Mouse (Mus musculus): Measurements from ENCODE around the gene Lactbl1.

The Lactbl1 gene

DNA sequence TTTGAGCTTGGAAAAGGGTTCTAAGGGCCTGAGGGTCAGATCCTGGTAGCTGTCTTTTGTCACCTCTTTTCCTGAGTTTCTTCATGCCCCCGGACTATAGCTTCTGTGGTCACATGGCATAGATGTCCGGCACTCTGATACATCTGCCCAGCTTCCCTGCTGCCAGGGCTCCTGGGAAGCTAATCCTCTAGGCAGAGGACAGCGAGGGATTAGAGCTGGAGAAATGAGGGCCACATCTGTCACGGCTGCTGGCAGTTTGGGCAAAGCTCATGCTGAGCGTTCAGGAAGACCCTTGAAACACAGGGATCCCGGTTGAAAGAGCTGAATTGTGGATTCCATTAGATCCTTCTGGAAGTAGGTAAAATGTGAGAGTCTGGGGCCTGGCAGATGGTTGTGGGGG lies at the start of gene Lactbl1:
Gene Lactbl1 (plus strand): TSS at position 234 of the 400 bp plus-strand sequence.
- DNase-seq (ENCODE audit: low spot score in 2 of 2): no peak

DNA sequence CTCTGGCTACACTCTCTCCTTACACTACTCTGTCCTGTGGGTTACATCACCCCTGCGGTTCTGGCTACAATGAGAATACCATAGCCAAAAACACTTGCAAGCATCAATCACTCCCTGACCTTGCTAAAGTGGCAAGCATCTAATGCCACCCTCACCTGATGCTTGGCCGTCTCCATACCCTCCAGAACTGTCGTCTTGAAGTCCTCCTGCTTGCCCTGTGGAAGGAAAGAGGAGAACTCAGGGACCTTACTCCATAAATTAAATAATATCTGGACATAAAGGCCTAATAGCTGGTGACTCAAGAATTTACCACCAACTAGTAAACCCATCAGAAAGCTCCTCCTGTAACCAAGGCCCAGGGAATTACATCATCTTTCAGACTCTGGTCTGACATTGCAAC lies 40.5 kb upstream of the Lactbl1 start:
- no peak for DNase-seq (ENCODE audit: low spot score in 2 of 2)

DNA sequence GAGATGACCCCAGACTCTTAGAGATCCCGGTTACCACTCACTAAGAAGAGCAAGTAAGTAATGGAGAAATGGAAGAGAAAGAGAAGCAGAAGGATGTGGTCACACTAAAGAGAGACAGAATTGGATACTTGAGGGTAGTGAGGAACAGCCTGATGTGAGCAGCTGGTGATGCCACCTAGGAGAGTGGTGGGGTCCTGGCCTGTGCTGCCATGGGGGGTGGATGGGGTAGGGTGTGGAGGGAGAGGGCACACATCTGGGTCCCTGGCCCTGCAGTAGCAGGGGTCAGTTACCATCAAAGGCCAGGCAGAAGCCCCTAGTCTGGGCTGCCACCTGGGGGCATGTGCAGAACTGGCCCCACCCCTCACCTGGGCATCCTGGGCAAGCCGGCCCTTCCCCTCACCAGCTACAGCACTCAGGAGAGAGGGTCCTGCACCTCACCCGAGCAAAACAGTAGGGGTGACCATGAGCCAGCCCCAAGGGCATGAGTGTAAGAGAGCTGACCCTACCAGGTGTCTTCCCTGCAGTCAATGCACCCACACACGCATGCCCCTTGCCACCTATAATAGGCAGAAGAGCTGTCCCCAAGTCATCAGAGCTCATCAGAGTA lies 35.1 kb upstream of the Lactbl1 start:
- DNase-seq (ENCODE audit: low spot score in 2 of 2): no peak

DNA sequence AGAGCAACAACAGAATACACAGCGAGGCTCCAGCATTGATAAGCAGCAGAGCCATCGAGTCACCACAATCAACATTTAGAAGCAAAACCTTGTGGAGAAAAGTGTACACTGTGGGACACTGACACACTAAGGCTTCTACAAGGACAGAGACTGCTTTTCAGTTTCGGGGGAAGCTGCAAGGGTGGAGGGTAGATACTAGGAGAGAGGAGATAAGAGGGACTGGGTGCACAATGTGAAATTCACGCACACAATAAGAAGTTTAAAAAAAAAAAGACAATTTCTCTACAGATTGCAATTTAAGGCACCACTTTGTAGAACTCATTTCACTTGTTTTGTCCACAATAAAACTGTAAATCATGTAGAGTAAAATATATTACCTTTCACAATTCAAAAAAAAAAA lies 34.4 kb upstream of the Lactbl1 start:
- DNase-seq (ENCODE audit: low spot score in 2 of 2): no peak

DNA sequence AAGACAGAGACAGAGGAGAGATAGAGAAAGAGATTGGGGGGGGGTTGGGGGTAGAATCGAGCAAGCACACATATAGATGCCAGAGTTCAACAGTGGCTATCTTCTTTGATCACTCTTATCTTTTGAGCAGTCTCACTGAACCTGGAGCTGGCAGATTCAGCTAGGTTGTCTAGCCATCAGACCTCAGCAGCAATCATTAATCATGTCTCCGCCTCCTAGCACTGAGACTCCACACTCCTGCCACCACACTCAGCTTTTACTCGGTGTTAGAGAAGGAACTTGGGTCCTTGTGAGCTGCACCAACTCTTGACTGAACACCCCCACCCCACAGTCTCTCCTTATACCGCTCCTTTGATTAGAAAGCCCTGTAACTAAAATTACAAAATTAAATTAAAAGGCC lies 30.3 kb upstream of the Lactbl1 start:
- no peak for DNase-seq (ENCODE audit: low spot score in 2 of 2)

DNA sequence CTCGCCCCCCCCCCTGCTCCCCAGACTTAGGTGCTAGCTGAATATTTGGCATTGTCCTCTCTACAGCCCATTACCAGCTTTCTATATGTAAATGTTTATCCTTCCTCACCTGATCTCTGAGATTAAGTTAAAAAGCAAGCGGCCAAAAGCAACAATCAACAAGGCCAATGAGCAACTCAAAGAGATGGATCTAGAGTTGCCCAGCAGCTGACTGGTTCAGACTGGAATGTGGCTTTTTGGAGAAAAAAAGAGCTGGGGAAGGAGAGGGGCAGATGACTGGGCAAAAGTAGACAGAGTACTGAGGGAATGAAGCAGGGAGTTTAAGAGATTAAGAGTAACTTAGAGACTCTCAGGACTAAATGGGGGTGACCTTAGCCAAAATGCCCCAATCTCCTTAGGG lies 28.4 kb upstream of the Lactbl1 start:
- no peak for DNase-seq (ENCODE audit: low spot score in 2 of 2)

DNA sequence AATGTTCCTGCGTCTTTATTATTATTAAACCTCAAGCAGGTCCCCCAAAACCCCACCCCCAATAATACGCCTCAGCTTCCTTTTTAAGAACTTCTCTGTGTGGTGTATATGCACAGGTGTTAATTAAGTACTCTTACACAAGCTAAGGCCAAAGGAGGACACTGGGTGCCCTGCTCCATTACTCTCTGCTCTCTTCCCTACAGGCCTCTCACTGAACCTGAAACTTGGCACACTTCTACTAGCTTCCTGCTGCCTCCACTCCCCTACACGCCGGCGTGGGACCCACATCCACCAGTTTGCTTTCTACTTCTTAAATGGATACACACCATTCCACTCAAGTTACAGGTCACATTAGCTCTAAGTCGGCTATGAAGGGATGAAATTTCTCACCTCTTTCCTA lies 27.2 kb upstream of the Lactbl1 start:
- no peak for DNase-seq (ENCODE audit: low spot score in 2 of 2)

DNA sequence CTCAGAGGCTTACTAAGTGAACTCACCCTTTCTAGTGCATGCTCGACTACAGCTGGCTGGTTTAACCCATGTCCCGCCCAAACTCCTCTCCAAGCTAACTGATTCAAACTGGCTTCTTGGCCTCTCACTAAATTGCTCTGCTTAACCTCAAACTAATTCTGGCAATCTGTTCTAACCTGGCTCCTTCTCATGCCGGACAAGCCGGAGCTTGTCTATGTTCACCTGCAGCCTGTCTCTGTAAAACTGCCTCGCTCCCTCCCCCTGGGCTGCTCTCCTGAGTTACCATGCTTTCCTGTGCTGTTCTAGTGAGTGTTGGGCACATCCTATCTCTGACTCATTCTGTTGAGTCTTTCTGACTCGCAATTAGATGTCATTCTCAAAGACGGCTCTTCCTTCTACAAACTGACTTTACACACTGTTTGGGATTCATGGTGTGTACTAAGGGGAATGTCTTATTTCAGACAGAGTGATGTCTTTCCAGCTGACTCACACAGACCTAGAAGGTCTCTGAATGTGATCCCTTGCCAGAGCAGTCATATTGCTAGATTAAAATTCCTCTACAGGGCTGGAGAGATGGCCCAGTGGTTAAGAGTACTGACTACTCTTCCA lies 24.0 kb upstream of the Lactbl1 start:
- no peak for DNase-seq (ENCODE audit: low spot score in 2 of 2)

DNA sequence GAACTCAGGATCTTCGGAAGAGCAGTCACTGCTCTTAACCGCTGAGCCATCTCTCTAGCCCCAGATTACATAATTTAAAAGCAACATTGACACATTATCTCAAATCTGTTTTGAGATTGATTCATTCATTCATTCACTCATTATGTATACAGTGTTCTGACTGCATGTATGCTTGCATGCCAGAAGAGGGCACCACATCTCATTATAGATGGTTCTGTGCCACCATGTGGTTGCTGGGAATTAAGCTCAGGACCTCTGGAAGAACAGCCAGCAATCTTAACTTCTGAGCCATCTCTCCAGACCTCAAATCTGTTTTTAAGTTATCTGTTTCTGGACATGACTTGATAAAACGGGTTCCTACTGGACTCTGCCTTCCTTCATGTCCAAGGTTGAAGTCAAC lies 22.6 kb upstream of the Lactbl1 start:
- DNase-seq (ENCODE audit: low spot score in 2 of 2): no peak

DNA sequence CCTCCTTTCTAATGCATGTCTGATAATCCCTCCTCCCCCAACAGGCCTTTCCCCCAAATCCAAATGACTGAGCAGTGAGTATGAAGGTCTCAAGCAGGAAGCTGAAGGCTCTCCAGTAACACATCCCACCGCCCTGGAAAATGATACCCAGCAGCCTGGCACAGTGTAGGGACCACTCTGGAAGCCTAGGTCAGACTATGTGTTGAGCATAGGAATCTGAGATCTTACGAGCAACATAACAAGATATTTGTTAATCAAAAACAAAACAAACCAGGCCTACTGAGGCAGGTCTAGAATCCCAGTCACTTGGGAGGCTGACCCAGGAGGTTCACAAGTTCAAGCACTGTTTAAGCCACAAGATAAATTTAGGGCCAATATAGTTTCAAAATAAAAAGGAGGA lies 21.9 kb upstream of the Lactbl1 start:
- DNase-seq (ENCODE audit: low spot score in 2 of 2): no peak

DNA sequence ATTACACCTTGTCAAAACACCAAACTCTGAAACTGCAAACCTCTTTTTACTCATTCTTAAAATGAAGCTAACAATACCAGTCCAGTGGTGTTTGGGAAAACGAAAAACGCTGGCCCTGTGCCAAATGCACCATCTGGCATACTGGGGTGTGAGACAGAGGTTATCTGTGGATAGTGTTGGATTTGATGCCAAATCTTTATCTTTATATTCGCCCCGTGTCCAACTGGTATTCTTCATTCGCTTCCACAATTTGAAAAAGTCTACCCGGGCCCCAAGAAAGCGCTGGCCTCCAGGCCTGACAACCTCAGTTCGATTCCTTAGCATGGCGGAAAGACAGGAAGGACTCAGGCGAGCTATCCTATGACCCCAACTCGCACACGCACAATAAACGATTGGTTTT lies 20.9 kb upstream of the Lactbl1 start:
- peak; percentile 25 to 31 for DNase-seq (ENCODE audit: low spot score in 2 of 2)

DNA sequence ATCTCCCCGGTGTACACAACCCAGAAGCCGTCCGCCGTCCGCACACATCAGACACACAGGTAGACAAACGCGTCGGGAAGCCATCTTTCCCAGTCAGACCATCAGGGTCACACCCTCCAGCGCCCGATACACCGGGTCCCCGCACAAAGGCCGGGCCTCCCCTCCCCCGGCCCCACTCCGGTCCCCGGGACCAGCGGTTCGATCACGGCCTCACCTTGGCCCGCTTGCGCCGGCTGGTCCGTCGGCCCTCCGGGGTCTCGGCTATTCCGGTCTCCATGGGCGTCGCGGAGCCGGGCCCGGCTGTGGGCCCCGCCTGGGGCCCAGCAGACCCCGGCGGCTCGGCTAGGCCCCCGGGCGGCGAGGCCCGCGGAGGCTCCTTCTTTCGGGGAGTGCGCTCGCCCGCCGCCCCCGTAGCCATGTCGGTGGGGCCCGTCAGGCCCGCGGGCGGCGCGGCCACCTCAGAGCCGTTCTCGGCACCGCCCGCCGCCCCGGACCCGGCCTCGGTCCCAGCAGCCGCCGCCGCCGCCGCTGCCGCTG lies 20.3 kb upstream of the Lactbl1 start:
- peak; percentile 7 to 21 for DNase-seq (ENCODE audit: low spot score in 2 of 2)

DNA sequence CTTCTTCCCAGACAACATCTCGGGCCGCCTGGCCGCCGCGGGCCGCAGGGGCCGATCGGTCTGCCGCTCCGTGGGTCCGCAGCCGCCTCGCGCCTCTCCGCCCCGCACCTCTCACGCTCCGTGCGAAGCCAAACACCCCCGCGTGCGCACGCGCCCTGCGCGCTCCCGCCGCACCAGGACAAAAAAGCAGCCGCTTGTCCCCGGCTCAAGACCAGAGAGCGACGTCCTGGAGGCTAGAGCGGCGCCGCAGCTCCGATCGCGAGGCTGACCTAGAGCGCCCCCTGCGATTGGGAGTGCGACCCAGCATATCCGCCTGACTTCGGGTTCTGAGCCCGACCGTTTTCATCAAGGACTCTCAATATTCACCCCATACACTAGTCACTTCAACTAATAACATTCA lies 19.9 kb upstream of the Lactbl1 start, which contains the start of gene Kdm1a:
Gene Kdm1a (minus strand): TSS at position 156 of the 400 bp plus-strand sequence.
- peak; percentile 93 for DNase-seq (ENCODE audit: low spot score in 2 of 2)

DNA sequence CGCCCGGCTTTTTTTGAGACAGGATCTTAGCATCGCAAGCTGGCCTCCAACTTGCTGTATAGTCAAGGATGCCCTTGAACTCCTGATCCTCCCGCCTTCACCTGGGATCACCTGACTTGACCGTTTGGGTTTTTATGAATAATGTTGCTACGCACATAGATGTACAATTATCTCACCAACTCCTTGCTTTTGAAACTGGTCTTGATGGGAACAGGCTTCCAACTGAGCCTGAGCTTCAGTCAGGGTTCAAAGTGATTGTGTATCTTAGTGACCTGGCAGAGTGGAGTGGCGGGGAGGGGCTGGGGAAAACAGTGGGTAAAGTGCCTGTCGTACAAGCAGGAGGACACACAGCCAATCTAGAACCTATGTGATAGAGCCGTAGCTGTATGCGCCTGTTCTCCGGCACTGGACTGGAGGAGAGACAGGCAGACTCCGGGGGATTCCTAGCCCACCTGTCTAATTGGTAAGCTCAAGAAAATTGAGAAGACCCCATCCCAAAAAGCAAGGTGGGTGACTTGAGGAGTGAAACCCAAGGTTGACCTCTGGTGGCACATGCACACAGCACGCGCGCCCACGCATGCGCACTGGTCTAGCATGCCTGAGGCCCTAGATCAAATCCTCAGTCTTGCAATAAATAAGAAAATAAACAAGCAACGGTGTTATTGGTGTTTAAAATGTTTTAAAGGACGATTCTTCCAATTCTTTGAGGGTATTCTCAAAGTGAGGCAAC lies 16.5 kb upstream of the Lactbl1 start:
- DNase-seq (ENCODE audit: low spot score in 2 of 2): no peak

DNA sequence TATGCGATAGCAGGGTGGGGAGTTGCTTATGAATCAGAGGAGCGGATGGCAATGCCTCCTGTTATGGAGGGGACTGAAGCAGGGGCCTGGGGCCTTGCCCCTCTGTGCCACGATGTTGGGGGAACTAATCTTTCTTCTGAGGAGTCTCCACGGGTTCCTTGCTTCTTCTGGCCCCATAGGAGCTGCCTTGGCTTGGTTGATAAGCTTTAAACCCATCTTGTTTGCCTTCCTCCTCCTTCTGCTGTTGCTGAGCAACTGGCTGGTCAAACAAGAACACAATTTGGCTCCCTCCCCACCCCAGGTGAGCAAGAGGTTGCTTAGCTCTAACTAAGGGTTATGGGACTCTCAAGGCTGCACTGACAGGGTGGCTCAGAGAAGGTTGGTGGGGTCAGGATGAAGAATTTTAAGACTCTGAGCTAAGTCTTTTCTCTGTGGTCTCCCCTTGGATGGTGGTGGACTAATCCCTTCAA lies 12.0 kb upstream of the Lactbl1 start, which contains the start of gene Tex46:
Gene Tex46 (plus strand): TSS at position 51 of the 470 bp plus-strand sequence.
- no peak for DNase-seq (ENCODE audit: low spot score in 2 of 2)

DNA sequence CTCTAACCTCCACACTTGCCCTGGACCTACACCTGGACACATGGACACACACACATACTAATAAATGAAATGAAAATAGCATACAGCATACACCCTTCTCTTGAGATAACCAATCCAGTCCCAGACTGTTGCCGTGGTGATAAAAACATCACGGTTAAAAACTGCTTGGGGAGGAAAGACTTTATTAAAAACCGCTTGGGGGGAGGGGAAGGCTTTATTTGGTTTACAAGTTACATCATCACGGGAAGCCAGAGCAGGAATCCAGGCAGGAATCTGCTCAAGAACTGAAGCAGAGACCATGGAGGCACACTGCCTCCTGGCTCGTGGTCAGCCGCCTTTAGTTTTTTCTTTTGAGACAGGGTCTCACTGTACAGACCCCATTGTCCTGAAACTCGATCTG lies 8.8 kb upstream of the Lactbl1 start:
- no peak for DNase-seq (ENCODE audit: low spot score in 2 of 2)

DNA sequence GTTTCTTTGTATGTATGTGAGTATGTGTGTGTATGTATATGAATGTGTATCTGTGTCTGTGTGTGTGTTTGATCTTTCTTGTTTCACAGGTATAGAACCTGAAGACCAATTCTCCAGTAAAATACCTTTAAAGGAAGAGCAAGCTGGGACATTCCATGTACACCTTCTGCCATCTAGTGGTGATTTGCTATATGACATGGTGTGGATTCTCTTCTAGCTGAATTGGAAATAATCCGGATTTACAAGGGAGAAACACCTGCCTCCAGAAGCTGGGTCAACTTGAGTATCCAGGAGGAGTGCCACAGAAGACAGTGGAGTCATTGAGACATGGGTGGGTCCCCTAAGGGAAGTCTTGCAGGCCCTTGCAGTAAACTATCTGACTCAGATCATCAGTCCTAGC lies 1.1 kb upstream of the Lactbl1 start:
- no peak for DNase-seq (ENCODE audit: low spot score in 2 of 2)

DNA sequence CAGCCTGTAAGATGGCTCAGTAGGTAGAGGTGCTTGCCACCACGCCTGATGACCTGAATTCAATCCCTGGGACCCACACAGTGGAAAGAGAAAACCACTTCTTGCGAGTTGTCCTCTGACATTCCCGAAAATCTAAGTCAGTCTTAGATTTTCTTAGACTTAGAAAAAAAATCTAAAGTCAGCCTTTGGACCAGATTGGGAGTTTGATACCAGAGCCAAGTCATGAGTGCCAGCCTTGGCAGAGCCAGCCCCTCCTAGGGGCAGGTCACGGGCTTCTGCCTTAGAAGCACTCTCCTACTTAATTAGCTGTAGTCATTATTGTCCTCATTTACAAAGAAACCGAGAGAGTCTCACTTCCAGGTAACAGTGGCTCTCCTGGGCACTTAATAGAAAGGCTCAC lies 465 bp upstream of the Lactbl1 start:
- no peak for DNase-seq (ENCODE audit: low spot score in 2 of 2)

DNA sequence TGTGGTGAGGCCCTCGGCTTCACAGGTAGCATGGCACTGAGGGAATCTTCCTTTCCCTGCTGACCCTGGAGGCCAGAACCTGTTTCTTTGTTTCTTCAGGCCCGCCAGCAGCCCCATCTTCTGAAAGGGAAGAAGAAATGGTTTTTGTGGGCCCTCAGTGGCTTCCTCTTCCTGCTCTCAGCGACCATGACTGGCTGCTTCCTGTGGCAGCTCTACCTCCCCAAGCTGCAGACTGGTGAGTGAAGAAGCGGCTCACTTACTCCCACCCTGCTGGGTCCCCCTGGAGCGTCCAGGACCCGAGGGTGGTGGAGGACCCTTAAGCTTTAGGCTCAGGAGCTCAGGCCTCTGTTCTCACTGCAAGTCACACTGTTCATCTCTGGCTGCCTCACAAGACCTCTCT lies 4.2 kb downstream of the Lactbl1 start:
- no peak for DNase-seq (ENCODE audit: low spot score in 2 of 2)

DNA sequence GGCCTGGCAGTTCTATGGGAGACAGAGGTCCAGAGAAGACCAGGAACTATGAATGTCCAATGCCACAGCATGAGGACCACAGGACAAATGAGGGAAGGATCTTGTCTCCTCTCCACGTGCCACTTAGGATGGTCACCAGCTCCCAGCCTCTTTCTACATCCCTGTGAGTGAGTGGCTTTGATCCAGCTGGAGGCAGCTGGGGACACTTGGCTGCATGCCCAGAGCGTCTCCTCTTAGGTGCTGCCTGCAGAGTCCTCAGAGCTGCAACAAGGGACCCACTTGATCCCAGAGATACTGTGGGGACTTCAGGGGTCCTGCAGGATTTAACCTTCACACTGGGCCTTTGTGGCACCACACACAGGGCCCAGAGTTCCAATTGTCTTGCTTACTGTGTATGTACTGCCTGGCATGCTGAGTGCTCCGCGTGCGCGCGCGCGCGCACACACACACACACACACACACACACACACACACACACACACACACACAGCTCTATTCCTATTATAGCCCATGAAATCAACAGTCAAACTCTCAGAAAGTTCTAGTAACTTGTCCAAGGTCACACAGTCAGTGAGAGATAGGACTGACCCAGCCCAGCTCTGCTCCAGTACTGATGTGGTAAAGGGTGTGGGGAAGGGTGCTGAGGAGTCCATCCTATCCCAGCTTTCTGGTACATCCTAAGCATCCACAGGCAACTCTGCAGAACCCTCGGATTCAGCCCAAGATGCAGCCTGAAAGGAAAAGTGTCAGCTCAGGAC lies 9.0 kb downstream of the Lactbl1 start:
- no peak for DNase-seq (ENCODE audit: low spot score in 2 of 2)

DNA sequence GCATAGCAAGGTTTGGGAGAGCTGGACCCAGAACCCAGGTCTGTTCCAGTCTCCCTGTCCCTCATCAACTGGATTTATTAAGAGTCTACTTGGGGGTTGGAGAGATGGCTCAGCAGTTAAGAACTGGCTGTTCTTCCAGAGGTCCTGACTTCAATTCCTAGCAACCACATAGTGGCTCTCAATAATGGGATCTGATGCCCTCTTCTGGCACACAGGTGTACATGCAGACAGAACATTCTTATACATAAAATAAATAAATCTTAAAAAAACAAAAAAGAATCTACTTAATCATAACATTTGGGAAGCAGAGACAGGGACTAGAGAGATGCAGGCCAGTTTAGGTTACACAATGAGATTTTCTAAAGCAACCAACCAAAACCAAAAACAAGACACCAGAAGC lies 13.6 kb downstream of the Lactbl1 start:
- no peak for DNase-seq (ENCODE audit: low spot score in 2 of 2)

DNA sequence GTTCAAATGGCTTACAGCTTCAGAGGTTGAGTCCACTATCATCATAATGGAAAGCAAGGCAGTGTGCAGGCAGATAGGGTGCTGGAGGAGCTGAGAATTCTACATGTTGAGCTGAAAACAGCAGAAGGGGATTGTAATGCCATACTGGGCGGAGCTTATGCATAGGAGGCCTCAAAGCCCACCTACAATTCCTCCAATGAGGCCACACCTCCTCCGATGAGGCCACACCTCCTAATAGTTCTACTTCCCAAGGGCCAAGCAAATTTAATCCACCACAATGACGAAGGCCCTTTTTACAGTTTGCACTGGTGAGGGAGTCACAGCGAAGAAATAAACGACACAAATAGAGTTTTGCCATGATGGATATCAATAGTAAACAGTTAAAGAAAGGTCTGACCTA lies 14.1 kb downstream of the Lactbl1 start:
- DNase-seq (ENCODE audit: low spot score in 2 of 2): no peak
